ENCODE assay signal across 8 mouse cellular contexts in the genomic region with DNA sequence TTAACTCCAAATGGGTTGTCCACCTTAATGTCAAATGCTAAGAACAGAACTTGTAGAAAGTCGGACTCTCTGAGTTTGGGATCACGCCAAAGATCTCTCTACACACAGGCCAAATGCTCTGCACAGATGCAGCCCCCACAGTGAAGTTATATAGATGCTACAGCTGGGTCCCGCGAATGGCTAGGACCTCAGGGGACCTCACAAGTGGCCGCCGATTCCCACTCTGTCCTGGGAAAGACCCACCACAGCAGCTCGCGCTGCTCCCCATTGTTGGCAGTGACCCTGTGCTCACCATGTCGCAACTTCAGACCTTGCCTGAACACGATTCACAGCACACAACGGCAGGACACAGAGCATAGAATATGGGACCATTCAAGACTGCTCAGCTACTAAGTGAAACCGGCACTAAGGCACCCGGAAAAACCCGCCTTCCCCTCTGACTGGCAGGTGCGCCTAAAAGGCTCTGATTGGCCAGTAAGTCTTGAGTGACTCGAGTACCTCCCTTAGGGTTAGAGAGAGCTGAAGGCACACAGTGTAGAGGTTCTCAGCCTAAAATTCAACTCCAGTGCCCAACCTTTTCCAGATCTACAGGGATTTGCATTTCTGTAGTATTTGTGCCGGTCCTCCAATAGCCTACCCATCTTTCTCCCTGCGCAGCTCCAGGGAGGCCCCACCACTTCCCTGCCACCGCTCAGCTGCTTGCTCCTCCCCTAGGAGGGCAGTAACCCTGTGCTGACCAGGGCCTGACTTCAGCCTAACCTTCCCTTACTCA. TPM values are rescaled to one million over a fixed set of nuclear protein-coding genes. Genes with fewer than 3 reads are reported as not detected.
DNase-seq lines count a peak whose midpoint lies in the region; ATAC-seq and TF ChIP-seq lines count a peak whose summit lies in the region.

No protein-coding gene starts in this region.

- in situ Hi-C loops in Patski (cut with MboI; ENCODE audit: low pct_unique_long_range_greater_than_20kb), result loop anchor here (5.0 to 10.0 kb wide), 2 partner anchors 47 to 201 kb away; a partner anchor contains a TSS

- DNase-seq in Patski (ENCODE audit: low read depth, low spot score), result peak; percentile 62
- DNase-seq in cerebellum, postnatal 14 days, result peak; percentile 82 to 85
- DNase-seq in frontal cortex, postnatal 25 days (ENCODE audit: low spot score in 2 of 2), result peak; percentile 65 to 73
- DNase-seq in hindbrain, embryonic 14.5 days (ENCODE audit: low spot score), result peak; percentile 73
- DNase-seq in layer of hippocampus, postnatal 36 days, result peak; percentile 77 to 81
- peak; percentile 94 for DNase-seq in lung, postnatal 36 days
- peak; percentile 87 for DNase-seq in retina, postnatal 1 day
- DNase-seq in urinary bladder, adult 18-20 months (ENCODE audit: low spot score in 2 of 2), result peak; percentile 81

- no peaks in the 10 kb centered on the region for H3K36me3 ChIP-seq in hindbrain, embryonic 14.5 days (replicated peaks; ENCODE audit: control insufficient read depth, insufficient read depth)

- POLR2A ChIA-PET in Patski (lab: Charles Lee), result interaction anchor here (1.4 kb wide), 1 partner anchor 191 kb away, joined by 3 read pairs; no protein-coding TSS in a partner anchor

- H3K4me3 ChIP-seq in hindbrain, embryonic 14.5 days (replicated peaks; ENCODE audit: low read length), result peak overlapping the region; percentile 49

- H3K4me2 ChIP-seq in hindbrain, embryonic 14.5 days (replicated peaks), result peak overlapping the region; percentile 56

- peak overlapping the region; percentile 62 for H3K9ac ChIP-seq in hindbrain, embryonic 14.5 days

- ATAC-seq in Patski, result peak; percentile 100
- peak; percentile 99 for ATAC-seq in hindbrain, embryonic 14.5 days (ENCODE audit: low FRiP score)

- H3K9me3 ChIP-seq in hindbrain, embryonic 14.5 days (ENCODE audit: control insufficient read depth, low read length), result peaks cover 11% of the 10 kb centered on the region; the same call in 1 of the 2 replicates

- H3K27ac ChIP-seq in hindbrain, embryonic 14.5 days, result peak overlapping the region; percentile 73; the same call in 1 of the 2 replicates

- no peaks in the 10 kb centered on the region for H3K4me1 ChIP-seq in hindbrain, embryonic 14.5 days (replicated peaks; ENCODE audit: control insufficient read depth, insufficient read depth, low read length)

- 4% methylated on average over 19 of the region's 19 CpGs for WGBS in hindbrain, embryonic 14.5 days

- H3K27me3 ChIP-seq in Patski, result no peaks in the 10 kb centered on the region
- no peaks in the 10 kb centered on the region for H3K27me3 ChIP-seq in hindbrain, embryonic 14.5 days (ENCODE audit: control insufficient read depth, insufficient read depth, low read length)

- TF ChIP-seq CTCF in Patski (IDR thresholded peaks at IDR 0.05), result no peak

- CTCF ChIA-PET in Patski (lab: Charles Lee), result interaction anchor here (0.9 to 1.3 kb wide), 2 partner anchors 78 to 81 kb away, joined by 3 to 4 read pairs; a partner anchor contains a TSS

RNA-seq across cellular contexts. Expression of a gene that starts 14.5 kb away (rescaled TPM):
- 8.2 TPM for polyA plus RNA-seq in Patski (2021)
- polyA plus RNA-seq in hindbrain, embryonic 14.5 days (2014; fragmentation: Nextera tagmentation; extraction: Ambion mirVana), result 3.9 and 5.5 TPM in 2 replicates
- 10 to 100 TPM; 14.7 to 20.8 TPM for total RNA-seq in layer of hippocampus, postnatal 36 days (2021)

RNA-seq across cellular contexts. Expression of a gene that starts 36.4 kb away (rescaled TPM):
- polyA plus RNA-seq in Patski (2021), result 0.64 TPM
- polyA plus RNA-seq in hindbrain, embryonic 14.5 days (2014; fragmentation: Nextera tagmentation; extraction: Ambion mirVana), result 0.46 and 0.47 TPM in 2 replicates
- under 1 TPM in 1 of 2 experiments, not detected in 1; 0.27 TPM for total RNA-seq in layer of hippocampus, postnatal 36 days (2021)

RNA-seq across cellular contexts. Expression of a gene that starts 41.9 kb away (rescaled TPM):
- polyA plus RNA-seq in Patski (2021), result 1.6 TPM
- 1.7 and 3.2 TPM in 2 replicates for polyA plus RNA-seq in hindbrain, embryonic 14.5 days (2014; fragmentation: Nextera tagmentation; extraction: Ambion mirVana)
- 1 to 10 TPM; 3.3 to 4.5 TPM for total RNA-seq in layer of hippocampus, postnatal 36 days (2021)

RNA-seq across cellular contexts. Expression of a gene that starts 50.2 kb away (rescaled TPM):
- polyA plus RNA-seq in Patski (2021), result 56.8 TPM
- 53.1 and 55.9 TPM in 2 replicates for polyA plus RNA-seq in hindbrain, embryonic 14.5 days (2014; fragmentation: Nextera tagmentation; extraction: Ambion mirVana)
- total RNA-seq in layer of hippocampus, postnatal 36 days (2021), result 10 to 100 TPM; 75.8 to 83.0 TPM

RNA-seq across cellular contexts. Expression of a gene that starts 52.1 kb away (rescaled TPM):
- polyA plus RNA-seq in Patski (2021), result 12.6 TPM
- 11.6 and 14.6 TPM in 2 replicates for polyA plus RNA-seq in hindbrain, embryonic 14.5 days (2014; fragmentation: Nextera tagmentation; extraction: Ambion mirVana)
- 10 to 100 TPM; 16.0 to 18.3 TPM for total RNA-seq in layer of hippocampus, postnatal 36 days (2021)

Comparison
In these comparisons a context has a peak if more than half of its experiments do, and no peak if none do; other contexts are left out.
1. Peak in every context shown above with its lines: DNase-seq, ATAC-seq, H3K4me3 ChIP-seq and H3K27ac ChIP-seq.